Mouse (Mus musculus) ovary, adult 18-20 months (tissue): ENCODE measurements around the gene Ube2dnl1.

Experiments used
- DNase-seq: peaks from one replicate; pipeline ENCODE4 v3.0.0; 2022; ENCODE audit warnings: low spot score, mixed read lengths

The Ube2dnl1 gene

GRCm38 (mm10) chrX:114904712-114905111 lies at the start of gene Ube2dnl1:
TSS of gene Ube2dnl1 (plus strand) at chrX:114905012.
- no peak for DNase-seq

- no peak for DNase-seq
Measured at GRCm38 (mm10) chrX:114895489-114895888, 9.3 kb upstream of the Ube2dnl1 start.

- DNase-seq, result no peak
Measured at GRCm38 (mm10) chrX:114897506-114897905, 7.3 kb upstream of the Ube2dnl1 start.

GRCm38 (mm10) chrX:114903391-114903790 lies 1.4 kb upstream of the Ube2dnl1 start:
- DNase-seq, result no peak

- no peak for DNase-seq
Measured at GRCm38 (mm10) chrX:114907282-114907681, 2.5 kb downstream of the Ube2dnl1 start, which contains the start of gene Ube2dnl2. TSS of gene Ube2dnl2 (plus strand) at chrX:114907582.

GRCm38 (mm10) chrX:114955066-114955465 lies 50.3 kb downstream of the Ube2dnl1 start:
- DNase-seq, result no peak
